Mouse (Mus musculus): ENCODE data around the gene Ddx27.

- no peak for TF ChIP-seq POLR2A (IDR thresholded peaks at IDR 0.05; ENCODE audit: borderline replicate concordance, insufficient read depth, low read length)
- peak; percentile 100 for TF ChIP-seq CTCF (IDR thresholded peaks at IDR 0.05; ENCODE audit: borderline replicate concordance, insufficient read depth, low read depth, low read length)
Observed at GRCm38 (mm10) chr2:167071641-167072601, 56.9 kb downstream of the Ddx27 start.

Data from cerebellum, adult 2 months (tissue).